Mouse (Mus musculus): ENCODE data around the gene Prr15. TPM values are rescaled to one million over a fixed set of nuclear protein-coding genes. Genes with fewer than 3 reads are reported as not detected.

Gene Prr15
- total RNA-seq (2021): 1 to 10 TPM; 4.7 to 5.2 TPM
- long read RNA-seq, experiment 1: 0 reads
- long read RNA-seq, experiment 2: 0 reads

- DNase-seq: no peak
Observed at GRCm38 (mm10) chr6:54325246-54325885, at the start of gene Prr15. Prr15 (plus strand) TSS chr6:54325835.

GRCm38 (mm10) chr6:54277234-54277633 is 48.4 kb upstream of the Prr15 start:
- no peak for DNase-seq

DNA sequence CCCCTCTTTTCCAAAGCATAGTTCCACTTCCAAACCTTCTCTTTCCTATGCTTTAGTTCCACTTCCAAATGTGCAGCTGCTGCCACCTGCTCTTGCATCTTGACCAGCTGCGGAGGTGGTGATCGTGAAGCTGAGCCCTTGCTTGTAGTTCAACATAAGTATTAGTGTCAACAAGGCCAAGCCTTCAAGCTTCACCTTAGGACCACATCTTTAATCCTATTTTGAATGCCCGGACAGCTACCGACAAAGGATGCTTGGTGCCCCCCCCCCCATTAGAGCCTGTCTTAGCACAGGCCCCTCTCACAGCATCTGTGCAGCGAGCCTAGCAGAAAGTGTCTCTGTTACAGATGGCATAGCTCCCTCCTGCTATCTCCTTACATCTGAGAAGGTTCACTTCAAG is 47.8 kb upstream of the Prr15 start:
- DNase-seq: no peak

- DNase-seq: no peak
Observed at GRCm38 (mm10) chr6:54278613-54279012, 47.0 kb upstream of the Prr15 start.

DNA sequence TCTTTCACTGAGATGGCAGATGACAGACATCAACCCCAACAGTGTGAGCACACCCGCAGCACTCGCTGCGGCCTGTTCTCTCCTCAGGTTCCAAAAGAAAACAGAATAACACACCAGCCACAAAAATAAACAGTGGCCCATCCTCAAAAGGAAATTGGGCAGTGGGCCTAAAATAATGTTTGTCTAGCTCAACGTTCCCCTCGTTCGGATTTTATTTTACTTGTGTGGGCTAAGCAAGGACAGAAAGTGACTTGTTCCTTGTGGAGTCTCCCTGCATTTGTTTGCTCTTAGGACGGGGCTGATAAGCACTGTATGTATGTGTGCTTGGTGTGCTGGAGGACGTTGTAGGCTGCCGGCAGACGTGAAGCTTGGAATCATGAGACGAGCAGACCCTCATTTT is 46.2 kb upstream of the Prr15 start:
- no peak for DNase-seq

DNA sequence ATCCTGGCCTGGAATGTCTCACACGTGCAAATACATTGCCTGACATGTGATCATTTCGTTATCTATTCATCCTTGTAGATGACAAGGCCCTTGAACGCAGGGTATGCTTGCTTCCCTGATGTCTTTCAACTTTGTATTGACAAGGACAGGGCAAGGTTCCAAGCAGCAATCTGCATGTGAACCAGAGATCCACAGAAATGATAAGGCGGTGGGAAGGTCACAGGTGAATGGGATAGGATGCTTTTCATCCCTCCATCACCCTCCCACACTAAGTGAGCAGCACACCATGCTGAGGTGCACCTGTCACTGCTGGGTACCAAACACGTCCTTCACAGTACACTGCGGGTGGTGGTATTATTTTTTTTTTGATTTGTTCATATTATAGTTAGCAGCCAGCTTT is 45.4 kb upstream of the Prr15 start:
- no peak for DNase-seq

DNA sequence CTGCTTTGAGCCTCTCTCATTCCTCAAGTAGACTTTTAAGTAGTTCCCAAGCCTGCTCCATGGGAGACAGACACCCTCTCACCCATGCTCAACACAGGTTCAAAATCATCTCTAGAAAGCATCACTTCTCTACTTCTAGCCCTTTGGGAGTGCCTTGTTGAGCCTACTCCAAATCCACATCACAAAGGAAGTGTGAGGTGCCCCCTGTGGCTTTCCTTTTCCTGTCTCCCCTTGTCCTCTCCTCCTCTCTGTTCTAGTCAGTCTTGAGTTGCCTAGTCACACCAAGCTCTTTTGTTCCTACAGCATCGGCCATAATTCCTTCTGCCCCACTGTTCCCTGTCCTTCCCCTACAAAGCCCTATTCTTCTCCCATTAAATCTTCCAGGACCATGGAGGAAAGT is 42.3 kb upstream of the Prr15 start:
- no peak for DNase-seq

GRCm38 (mm10) chr6:54284167-54284711 is 41.4 kb upstream of the Prr15 start:
- no peak for DNase-seq

DNA sequence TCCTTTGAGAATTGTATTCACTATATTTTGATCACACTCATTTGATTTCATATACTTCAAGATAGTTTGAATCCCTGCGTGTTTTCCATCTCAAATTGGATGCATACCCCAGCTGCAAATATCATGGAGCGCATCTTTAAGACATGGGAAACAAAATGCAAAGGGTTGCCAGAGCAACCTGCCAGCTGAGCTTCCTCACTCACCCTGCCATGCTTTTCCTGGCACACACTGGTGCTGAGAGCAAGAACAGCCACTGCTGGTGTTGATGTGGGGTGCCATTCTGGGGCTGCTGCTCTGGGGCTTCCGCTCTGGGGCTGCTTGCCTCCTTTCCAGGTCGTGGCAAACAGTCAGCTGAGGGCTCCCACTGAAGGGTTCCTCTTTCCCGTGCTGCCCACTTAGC is 38.8 kb upstream of the Prr15 start:
- DNase-seq: no peak

- no peak for DNase-seq
Observed at GRCm38 (mm10) chr6:54289774-54290500, 35.7 kb upstream of the Prr15 start.

DNA sequence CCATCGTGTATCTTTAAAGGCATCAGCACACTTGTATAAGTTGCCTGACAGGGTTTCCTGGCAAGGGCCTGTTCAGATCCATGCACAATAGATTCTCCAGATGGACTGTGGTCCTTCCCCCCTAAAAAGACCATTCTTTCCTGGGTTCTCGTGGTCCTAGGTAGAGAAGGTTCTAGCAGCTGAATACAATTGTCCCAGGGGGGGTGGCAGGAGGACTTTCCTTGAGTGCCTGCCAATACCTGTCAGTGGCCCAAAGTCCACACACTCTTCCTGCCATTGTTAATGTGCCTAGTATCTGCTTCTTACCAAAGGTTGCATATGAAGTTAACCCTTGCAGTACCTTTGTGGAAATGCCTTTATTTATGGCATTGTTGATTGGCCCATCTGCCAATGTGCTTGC is 28.4 kb upstream of the Prr15 start:
- no peak for DNase-seq

- no peak for DNase-seq
Observed at GRCm38 (mm10) chr6:54299417-54299816, 26.2 kb upstream of the Prr15 start.

DNA sequence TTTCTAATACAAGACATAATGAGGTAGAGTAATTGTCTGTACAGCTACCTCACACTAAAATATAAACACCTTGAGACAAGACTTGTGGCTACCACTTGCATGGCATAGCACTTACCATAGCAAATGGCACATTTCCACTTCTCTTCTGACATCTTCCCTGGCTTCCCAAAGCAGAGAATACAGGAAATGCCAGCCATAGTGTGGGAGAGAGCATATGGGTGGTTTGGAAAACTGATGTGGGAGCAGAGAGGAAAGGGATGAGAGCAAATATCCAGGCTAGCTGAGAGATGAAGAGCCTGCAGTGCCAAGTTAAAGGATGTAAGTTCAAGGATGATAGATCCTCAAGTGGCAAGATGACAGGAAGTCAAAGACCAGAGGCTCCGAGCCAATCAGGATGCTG is 19.9 kb upstream of the Prr15 start:
- no peak for DNase-seq

DNA sequence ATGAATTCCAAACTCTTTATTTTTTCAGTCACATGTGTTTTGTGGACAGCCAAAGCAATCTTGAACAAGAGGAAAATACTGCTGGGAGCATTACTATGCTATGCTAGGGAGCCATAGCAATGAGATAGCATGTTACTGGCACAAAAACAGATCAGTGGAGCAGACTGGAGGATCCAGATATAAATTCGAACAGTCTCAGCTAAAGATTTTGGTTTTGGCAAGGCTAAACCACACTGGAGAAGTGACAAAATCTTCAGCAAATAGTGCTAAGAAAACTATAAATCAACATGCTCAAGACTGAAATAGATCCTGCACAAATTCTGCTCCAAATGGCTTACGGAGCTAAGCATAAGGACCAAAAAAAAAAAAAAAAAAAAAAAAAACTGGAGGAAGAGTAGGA is 12.6 kb upstream of the Prr15 start:
- no peak for DNase-seq

- no peak for DNase-seq
Observed at GRCm38 (mm10) chr6:54318618-54319017, 7.0 kb upstream of the Prr15 start.

DNA sequence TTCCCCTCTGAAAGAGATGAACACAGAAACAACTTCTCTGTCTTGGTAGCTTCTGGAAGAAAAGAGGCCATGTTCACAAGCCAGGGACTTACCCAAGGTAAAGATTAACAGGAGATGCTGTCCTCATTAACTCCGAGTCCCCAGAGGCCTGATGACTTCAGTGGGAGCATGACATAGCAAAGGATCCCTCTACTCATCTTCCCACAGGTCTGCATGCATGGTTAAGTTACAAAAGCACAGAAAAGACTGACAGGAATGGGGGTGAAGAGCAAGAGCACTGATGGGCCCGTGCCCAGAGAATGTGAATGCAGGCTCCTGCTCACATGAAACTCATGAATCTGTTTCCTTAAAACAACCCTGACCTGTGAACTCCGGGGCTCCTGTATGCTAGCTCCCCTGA is 6.4 kb upstream of the Prr15 start:
- no peak for DNase-seq

GRCm38 (mm10) chr6:54320236-54320635 is 5.4 kb upstream of the Prr15 start:
- no peak for DNase-seq

DNA sequence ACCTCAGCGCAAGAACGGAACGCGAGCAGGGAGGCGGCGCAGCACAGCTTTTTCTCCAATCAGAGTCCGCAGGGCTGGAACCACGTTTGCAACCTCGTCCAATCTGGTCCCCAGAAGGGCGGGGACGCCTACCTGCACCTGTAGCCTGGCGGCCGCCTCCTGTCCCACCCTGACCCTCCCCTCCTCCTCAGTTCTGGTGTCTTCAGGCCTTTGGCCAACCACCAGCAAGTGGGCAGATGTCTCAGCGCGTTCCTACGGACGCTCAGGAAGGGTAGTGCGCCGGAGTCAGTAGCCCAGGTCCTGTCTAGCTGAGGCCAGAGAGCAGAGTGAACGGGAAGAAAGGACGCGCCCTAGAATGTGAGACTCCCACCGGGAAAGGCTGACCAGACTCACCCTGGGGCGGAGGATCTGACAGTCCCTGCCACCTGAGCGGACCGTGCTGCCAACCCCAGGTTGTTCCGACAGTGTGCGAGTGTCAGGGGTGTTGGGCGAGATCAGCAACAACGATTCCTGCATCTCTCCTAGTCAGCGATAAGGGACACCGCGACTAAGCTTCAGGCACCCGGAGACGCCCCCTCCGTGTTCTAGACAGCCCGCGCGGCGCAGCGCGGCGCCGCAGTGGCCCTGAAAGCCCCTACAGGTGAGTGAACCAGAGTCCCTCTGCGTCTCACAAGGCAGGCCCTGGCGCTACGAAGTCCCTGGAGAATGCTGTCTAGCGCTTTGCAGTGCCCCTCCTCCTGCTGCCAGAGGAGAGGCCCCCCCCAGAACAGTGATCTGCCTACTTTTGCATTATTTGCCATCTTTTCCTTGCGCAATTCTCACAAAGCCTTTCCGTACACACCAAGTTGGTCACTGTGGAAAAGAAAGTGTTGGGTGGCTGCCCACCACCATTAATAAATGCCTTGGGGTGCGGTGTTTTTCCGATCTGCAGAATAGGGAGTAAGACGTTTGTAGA is 1.3 kb downstream of the Prr15 start:
- DNase-seq: peak; percentile 80

DNA sequence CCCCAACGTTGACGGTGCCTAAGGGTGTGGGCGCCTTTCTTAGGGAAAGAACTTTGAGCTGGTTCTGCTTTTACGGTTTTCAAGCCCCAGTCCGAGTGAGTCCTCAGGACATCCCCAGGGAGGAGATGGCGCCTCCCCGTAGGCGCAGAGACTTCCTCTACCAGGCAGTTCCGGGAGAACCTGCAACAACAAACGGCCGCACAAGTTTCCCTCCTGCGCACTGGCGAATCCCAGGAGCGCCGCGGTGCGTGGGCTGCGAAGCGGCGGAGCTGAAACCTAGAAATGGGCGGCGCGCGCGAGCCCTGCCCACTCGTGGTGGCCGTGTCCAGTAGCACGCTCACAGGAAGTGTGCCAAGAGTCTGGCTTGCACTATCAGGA is 2.0 kb downstream of the Prr15 start:
- peak; percentile 81 for DNase-seq

GRCm38 (mm10) chr6:54328783-54329182 is 3.1 kb downstream of the Prr15 start:
- DNase-seq: no peak

DNA sequence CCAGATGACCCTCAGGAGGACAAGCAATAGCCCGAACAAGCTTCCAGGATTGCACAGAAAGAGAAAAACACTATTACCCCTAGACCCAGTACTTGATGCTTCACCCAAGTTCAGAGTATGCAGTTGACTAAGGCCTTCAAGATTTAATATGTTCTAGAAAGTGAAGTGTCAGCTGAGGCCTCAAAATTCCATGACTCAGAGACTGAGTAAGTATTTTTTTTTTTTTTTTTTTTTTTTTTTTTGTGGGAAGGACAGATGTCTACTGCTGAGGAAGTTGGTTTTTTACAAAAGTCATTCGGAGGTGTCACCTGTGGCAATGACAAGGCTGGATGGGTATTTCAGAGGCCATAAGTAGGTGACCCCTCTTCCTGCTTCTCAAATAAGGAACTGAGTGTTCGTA is 4.0 kb downstream of the Prr15 start:
- no peak for DNase-seq

DNA sequence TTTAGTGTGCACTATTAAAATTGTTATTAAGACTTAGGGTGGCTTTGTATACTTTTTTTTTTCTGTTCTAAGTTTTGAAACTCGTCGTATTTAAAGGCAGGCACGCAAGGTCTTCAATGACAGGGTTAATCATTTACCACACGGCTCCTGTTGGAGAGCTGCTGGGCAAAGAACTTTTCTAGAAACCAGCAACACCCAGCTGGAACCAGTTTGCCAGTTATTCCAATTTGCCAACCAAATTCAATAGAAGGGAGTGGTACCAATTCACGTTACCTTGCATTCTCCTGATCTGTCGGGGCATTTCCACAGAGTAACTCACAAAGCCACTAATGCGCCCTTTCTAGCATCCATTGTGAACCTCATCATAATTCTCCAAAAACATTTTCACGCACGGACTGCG is 4.5 kb downstream of the Prr15 start:
- DNase-seq: no peak

DNA sequence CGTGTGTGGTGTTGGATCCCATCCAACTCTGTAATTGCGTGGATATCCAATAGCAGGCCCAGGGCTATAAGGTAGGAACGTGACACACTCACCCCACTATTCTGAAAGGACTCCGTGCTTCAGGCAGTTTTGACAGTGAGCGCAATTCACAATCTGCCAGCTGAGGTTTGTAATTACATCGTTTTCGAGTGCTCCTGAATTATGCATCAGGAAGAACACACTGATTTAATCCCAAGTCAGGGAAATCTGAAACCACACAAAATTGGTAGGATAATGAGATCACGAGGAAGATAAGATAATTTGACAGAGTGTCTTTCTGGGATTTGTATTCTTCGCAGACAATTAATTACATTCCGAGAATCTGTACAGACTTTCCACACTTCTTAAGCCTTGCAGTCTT is 6.1 kb downstream of the Prr15 start:
- no peak for DNase-seq
